ENCODE assay signal across 15 mouse cellular contexts in genomic region chr1:78195145-78195544, GRCm38 (mm10). TPM values are rescaled to one million over a fixed set of nuclear protein-coding genes. Genes with fewer than 3 reads are reported as not detected.
DNase-seq lines count a peak whose midpoint lies in the region; ATAC-seq and TF ChIP-seq lines count a peak whose summit lies in the region.
"Had no signal": no experiment of that assay in that cellular context is flagged by ENCODE, and none has a peak within 500 bp of the region (broad histone marks: within the 10 kb centered on the region; RNA-seq: fewer than 3 reads in every experiment).

No protein-coding gene starts in this region.

- peak overlapping the region; percentile 87 for H3K27ac ChIP-seq in embryonic facial prominence, embryonic 10.5 days (replicated peaks)
- H3K27ac ChIP-seq in hindbrain, embryonic 16.5 days (ENCODE audit: low read depth, low read length) = peak overlapping the region; percentile 20; the same call in 1 of the 2 replicates
- no peak overlapping the region for H3K27ac ChIP-seq in midbrain, postnatal 0 days (ENCODE audit: low read depth, low read length)

- peak overlapping the region; percentile 41 for H3K9ac ChIP-seq in hindbrain, embryonic 16.5 days (ENCODE audit: low read depth, low read length)
- no peak overlapping the region for H3K9ac ChIP-seq in midbrain, postnatal 0 days (replicated peaks; ENCODE audit: low read length, poor library complexity, severe bottlenecking)

- ATAC-seq in hindbrain, embryonic 16.5 days = no peak
- no peak for ATAC-seq in midbrain, postnatal 0 days (ENCODE audit: low FRiP score)
- ATAC-seq: lung, postnatal 0 days had no signal

- peaks cover 99% of the 10 kb centered on the region for H3K27me3 ChIP-seq in embryonic facial prominence, embryonic 10.5 days (replicated peaks; ENCODE audit: low read depth, poor library complexity, severe bottlenecking)
- H3K27me3 ChIP-seq in hindbrain, embryonic 16.5 days (replicated peaks; ENCODE audit: control insufficient read depth, insufficient read depth, low read length) = peaks cover 41% of the 10 kb centered on the region
- H3K27me3 ChIP-seq in midbrain, postnatal 0 days (ENCODE audit: insufficient read depth, low read length) = peaks cover 52% of the 10 kb centered on the region

- H3K36me3 ChIP-seq in embryonic facial prominence, embryonic 10.5 days (replicated peaks) = no peaks in the 10 kb centered on the region
- H3K36me3 ChIP-seq in hindbrain, embryonic 16.5 days (ENCODE audit: control insufficient read depth, insufficient read depth, low read length) = no peaks in the 10 kb centered on the region
- no peaks in the 10 kb centered on the region for H3K36me3 ChIP-seq in midbrain, postnatal 0 days (ENCODE audit: insufficient read depth, low read length)

- peak overlapping the region; percentile 65 for H3K4me3 ChIP-seq in embryonic facial prominence, embryonic 10.5 days
- peak overlapping the region; percentile 43 for H3K4me3 ChIP-seq in hindbrain, embryonic 16.5 days (ENCODE audit: low read length)
- peak overlapping the region; percentile 39 for H3K4me3 ChIP-seq in midbrain, postnatal 0 days (ENCODE audit: low read depth, low read length)
- H3K4me3 ChIP-seq: myocyte had no signal

- H3K9me3 ChIP-seq in embryonic facial prominence, embryonic 10.5 days = no peaks in the 10 kb centered on the region
- no peaks in the 10 kb centered on the region for H3K9me3 ChIP-seq in hindbrain, embryonic 16.5 days (ENCODE audit: control insufficient read depth, low read length)
- no peaks in the 10 kb centered on the region for H3K9me3 ChIP-seq in midbrain, postnatal 0 days (ENCODE audit: low read length)

- 1% methylated on average over 21 of the region's 21 CpGs for WGBS in embryonic facial prominence, embryonic 10.5 days
- WGBS in hindbrain, embryonic 16.5 days = 3% methylated on average over 21 of the region's 21 CpGs
- 9% methylated on average over 21 of the region's 21 CpGs for WGBS in midbrain, postnatal 0 days

- peak; percentile 39 for DNase-seq in embryo, embryonic 10 days (ENCODE audit: low spot score)
- no peak for DNase-seq in embryo, embryonic 9.5 days (ENCODE audit: extremely low spot score)
- DNase-seq in embryonic facial prominence, embryonic 10.5 days (ENCODE audit: low spot score) = peak; percentile 54
- no peak for DNase-seq in midbrain, postnatal 0 days (ENCODE audit: low spot score)
- no peak for DNase-seq in testis, postnatal 10 days (ENCODE audit: low spot score)
- DNase-seq in left cerebral cortex, adult 9 months (ENCODE audit: low spot score in 2 of 2) = no peak
- DNase-seq in kidney, postnatal 25 days = no peak
- DNase-seq: right cerebral cortex, postnatal 25 days had no signal

- H3K4me2 ChIP-seq in hindbrain, embryonic 16.5 days (ENCODE audit: low read length) = peak overlapping the region; percentile 14
- peak overlapping the region; percentile 27 for H3K4me2 ChIP-seq in midbrain, postnatal 0 days (ENCODE audit: low read depth, low read length, poor library complexity, severe bottlenecking)

- no peak for TF ChIP-seq CTCF in midbrain, postnatal 0 days (IDR thresholded peaks at IDR 0.05)

- H3K4me1 ChIP-seq in embryonic facial prominence, embryonic 10.5 days = peaks cover 62% of the 10 kb centered on the region
- no peaks in the 10 kb centered on the region; the same call in 1 of the 2 replicates for H3K4me1 ChIP-seq in hindbrain, embryonic 16.5 days (ENCODE audit: control insufficient read depth, insufficient read depth, low read depth, low read length)
- no peaks in the 10 kb centered on the region for H3K4me1 ChIP-seq in midbrain, postnatal 0 days (ENCODE audit: insufficient read depth, low read length)

RNA-seq across cellular contexts. Expression of gene Pax3, which starts 1.8 kb away (rescaled TPM):
- polyA plus RNA-seq in embryonic facial prominence, embryonic 10.5 days (2016; fragmentation: Nextera tagmentation; extraction: Ambion mirVana) = 16.6 and 17.7 TPM in 2 replicates
- 11.7 and 12.5 TPM in 2 replicates for polyA plus RNA-seq in hindbrain, embryonic 16.5 days (2015; fragmentation: Nextera tagmentation; extraction: Ambion mirVana)
- 5.3 and 5.8 TPM in 2 replicates for total RNA-seq in midbrain, postnatal 0 days (2014; rRNA removed)
- polyA plus RNA-seq in midbrain, postnatal 0 days (2015; fragmentation: Nextera tagmentation; extraction: Ambion mirVana) = 4.4 and 4.5 TPM in 2 replicates
- total RNA-seq: layer of hippocampus, adult 18-20 months; MEL had no signal
- polyA plus RNA-seq: cortical plate, adult 2 months; lung, postnatal 0 days; stomach, embryonic 14.5 days had no signal

Comparison
In these comparisons a context has a peak if more than half of its experiments do, and no peak if none do; other contexts are left out.
1. DNase-seq: peak in embryo, embryonic 10 days (single experiment) and embryonic facial prominence, embryonic 10.5 days (single experiment); none in embryo, embryonic 9.5 days (single experiment), midbrain, postnatal 0 days (single experiment), testis, postnatal 10 days (single experiment), left cerebral cortex, adult 9 months (0 of 2) and kidney, postnatal 25 days (0 of 2).
2. Peak in every context shown above with its lines, with median percentiles within 50 percentile points of each other: H3K4me3 ChIP-seq.